Mouse (Mus musculus): ENCODE measurements around the gene Dcun1d4. TPM values are rescaled to one million over a fixed set of nuclear protein-coding genes. Genes with fewer than 3 reads are reported as not detected.

Gene Dcun1d4
- total RNA-seq, 1 experiment: 14.9 TPM

GRCm38 (mm10) chr5:73523227-73523626 lies 42.4 kb downstream of the Dcun1d4 start:
- Histone ChIP-seq H3K4me3 (ENCODE audit: insufficient read depth in 1 of 2, low read depth in 1 of 2, low read length in 2 of 2, poor library complexity in 1 of 2, severe bottlenecking in 1 of 2) (no peak overlapping the region), H3K9me3 (ENCODE audit: control insufficient read depth, insufficient read depth, low read depth, low read length) (no peaks in the 10 kb centered on the region), H3K27ac (ENCODE audit: insufficient read depth, low read depth, low read length, poor library complexity, severe bottlenecking) (no peak overlapping the region), H3K36me3 (ENCODE audit: control insufficient read depth, insufficient read depth, low read length, poor library complexity, severe bottlenecking) (peaks cover 4% of the 10 kb centered on the region), H3K4me1 (ENCODE audit: control insufficient read depth in 2 of 2, insufficient read depth in 2 of 2, low read length in 2 of 2, poor library complexity in 1 of 2) (no peaks in the 10 kb centered on the region), H3K9ac (ENCODE audit: insufficient read depth, low read depth, low read length, poor library complexity, severe bottlenecking) (no peak overlapping the region)
- TF ChIP-seq ZC3H11A (IDR thresholded peaks at IDR 0.05; ENCODE audit: borderline replicate concordance, low read depth, low read length): no peak
- TF ChIP-seq MAFK (IDR thresholded peaks at IDR 0.05; ENCODE audit: insufficient read depth, low read depth, low read length): no peak
- TF ChIP-seq ZNF384 (IDR thresholded peaks at IDR 0.05; ENCODE audit: low read depth, low read length): no peak
- TF ChIP-seq HCFC1 (IDR thresholded peaks at IDR 0.05; ENCODE audit: borderline replicate concordance, insufficient read depth, low read length): no peak
- TF ChIP-seq CHD2 (IDR thresholded peaks at IDR 0.05; ENCODE audit: low read depth, low read length): no peak
- in situ Hi-C loops (cut with MboI; ENCODE audit: low sequenced_read_pairs in 2 of 2, unreplicated experiment in 2 of 2): no loop called here
- no peak for DNase-seq (ENCODE audit: low read depth, low spot score)

GRCm38 (mm10) chr5:73524300-73525000 lies 43.6 kb downstream of the Dcun1d4 start:
- Histone ChIP-seq H3K36me3 (ENCODE audit: control insufficient read depth, insufficient read depth, low read length, poor library complexity, severe bottlenecking) (peaks cover 4% of the 10 kb centered on the region), H3K27ac (ENCODE audit: insufficient read depth, low read depth, low read length, poor library complexity, severe bottlenecking) (no peak overlapping the region), H3K4me1 (ENCODE audit: control insufficient read depth in 2 of 2, insufficient read depth in 2 of 2, low read length in 2 of 2, poor library complexity in 1 of 2) (no peaks in the 10 kb centered on the region), H3K9ac (ENCODE audit: insufficient read depth, low read depth, low read length, poor library complexity, severe bottlenecking) (no peak overlapping the region), H3K4me3 (ENCODE audit: insufficient read depth in 1 of 2, low read depth in 1 of 2, low read length in 2 of 2, poor library complexity in 1 of 2, severe bottlenecking in 1 of 2) (no peak overlapping the region), H3K9me3 (ENCODE audit: control insufficient read depth, insufficient read depth, low read depth, low read length) (no peaks in the 10 kb centered on the region)
- TF ChIP-seq MAFK (IDR thresholded peaks at IDR 0.05; ENCODE audit: insufficient read depth, low read depth, low read length) (no peak), HCFC1 (IDR thresholded peaks at IDR 0.05; ENCODE audit: borderline replicate concordance, insufficient read depth, low read length) (no peak), CHD2 (IDR thresholded peaks at IDR 0.05; ENCODE audit: low read depth, low read length) (no peak), ZNF384 (IDR thresholded peaks at IDR 0.05; ENCODE audit: low read depth, low read length) (no peak), ZC3H11A (IDR thresholded peaks at IDR 0.05; ENCODE audit: borderline replicate concordance, low read depth, low read length) (no peak)
- no peak for DNase-seq (ENCODE audit: low read depth, low spot score)
- in situ Hi-C loops (cut with MboI; ENCODE audit: low sequenced_read_pairs in 2 of 2, unreplicated experiment in 2 of 2): no loop called here

- no peak for DNase-seq (ENCODE audit: low read depth, low spot score)
- no peaks in the 10 kb centered on the region for H3K4me1 ChIP-seq (ENCODE audit: control insufficient read depth in 2 of 2, insufficient read depth in 2 of 2, low read length in 2 of 2, poor library complexity in 1 of 2)
These were observed 51.4 kb downstream of the Dcun1d4 start for GRCm38 (mm10) chr5:73532222-73532621.

GRCm38 (mm10) chr5:73532879-73533278 lies 52.1 kb downstream of the Dcun1d4 start:
- in situ Hi-C loops (cut with MboI; ENCODE audit: low sequenced_read_pairs in 2 of 2, unreplicated experiment in 2 of 2): no loop called here
- no peak for TF ChIP-seq CHD2 (IDR thresholded peaks at IDR 0.05; ENCODE audit: low read depth, low read length)
- no peak for TF ChIP-seq HCFC1 (IDR thresholded peaks at IDR 0.05; ENCODE audit: borderline replicate concordance, insufficient read depth, low read length)
- no peak for TF ChIP-seq ZC3H11A (IDR thresholded peaks at IDR 0.05; ENCODE audit: borderline replicate concordance, low read depth, low read length)
- TF ChIP-seq ZNF384 (IDR thresholded peaks at IDR 0.05; ENCODE audit: low read depth, low read length): no peak
- no peak for TF ChIP-seq MAFK (IDR thresholded peaks at IDR 0.05; ENCODE audit: insufficient read depth, low read depth, low read length)
- Histone ChIP-seq H3K9ac (ENCODE audit: insufficient read depth, low read depth, low read length, poor library complexity, severe bottlenecking) (no peak overlapping the region), H3K9me3 (ENCODE audit: control insufficient read depth, insufficient read depth, low read depth, low read length) (no peaks in the 10 kb centered on the region), H3K4me1 (ENCODE audit: control insufficient read depth in 2 of 2, insufficient read depth in 2 of 2, low read length in 2 of 2, poor library complexity in 1 of 2) (no peaks in the 10 kb centered on the region), H3K4me3 (ENCODE audit: insufficient read depth in 1 of 2, low read depth in 1 of 2, low read length in 2 of 2, poor library complexity in 1 of 2, severe bottlenecking in 1 of 2) (no peak overlapping the region), H3K36me3 (ENCODE audit: control insufficient read depth, insufficient read depth, low read length, poor library complexity, severe bottlenecking) (peaks cover 13% of the 10 kb centered on the region), H3K27ac (ENCODE audit: insufficient read depth, low read depth, low read length, poor library complexity, severe bottlenecking) (no peak overlapping the region)
- DNase-seq (ENCODE audit: low read depth, low spot score): no peak

More at GRCm38 (mm10) chr5:73532222-73532621, 51.4 kb downstream of the Dcun1d4 start:
- Histone ChIP-seq H3K36me3 (ENCODE audit: control insufficient read depth, insufficient read depth, low read length, poor library complexity, severe bottlenecking) (peaks cover 10% of the 10 kb centered on the region), H3K9me3 (ENCODE audit: control insufficient read depth, insufficient read depth, low read depth, low read length) (no peaks in the 10 kb centered on the region), H3K27ac (ENCODE audit: insufficient read depth, low read depth, low read length, poor library complexity, severe bottlenecking) (no peak overlapping the region), H3K4me3 (ENCODE audit: insufficient read depth in 1 of 2, low read depth in 1 of 2, low read length in 2 of 2, poor library complexity in 1 of 2, severe bottlenecking in 1 of 2) (no peak overlapping the region), H3K9ac (ENCODE audit: insufficient read depth, low read depth, low read length, poor library complexity, severe bottlenecking) (no peak overlapping the region)
- TF ChIP-seq ZC3H11A (IDR thresholded peaks at IDR 0.05; ENCODE audit: borderline replicate concordance, low read depth, low read length) (no peak), HCFC1 (IDR thresholded peaks at IDR 0.05; ENCODE audit: borderline replicate concordance, insufficient read depth, low read length) (no peak), MAFK (IDR thresholded peaks at IDR 0.05; ENCODE audit: insufficient read depth, low read depth, low read length) (no peak), CHD2 (IDR thresholded peaks at IDR 0.05; ENCODE audit: low read depth, low read length) (no peak)
- in situ Hi-C loops (cut with MboI; ENCODE audit: low sequenced_read_pairs in 2 of 2, unreplicated experiment in 2 of 2): no loop called here
